Mouse (Mus musculus) T-helper 17 cell (primary cell): ENCODE measurements around the gene Pla2g7.

Source experiments
- in situ Hi-C, 2 experiments: fragments of 300-600 bp; cut with MboI, MseI; formaldehyde crosslinking; loops; 1 replicate in 1 of 2; 2 replicates in 1 of 2; pipeline ENCODE4 v1.15.1; 2025; ENCODE audit warnings: high pct_unique_total_duplicates in 2 of 2

Gene Pla2g7

DNA sequence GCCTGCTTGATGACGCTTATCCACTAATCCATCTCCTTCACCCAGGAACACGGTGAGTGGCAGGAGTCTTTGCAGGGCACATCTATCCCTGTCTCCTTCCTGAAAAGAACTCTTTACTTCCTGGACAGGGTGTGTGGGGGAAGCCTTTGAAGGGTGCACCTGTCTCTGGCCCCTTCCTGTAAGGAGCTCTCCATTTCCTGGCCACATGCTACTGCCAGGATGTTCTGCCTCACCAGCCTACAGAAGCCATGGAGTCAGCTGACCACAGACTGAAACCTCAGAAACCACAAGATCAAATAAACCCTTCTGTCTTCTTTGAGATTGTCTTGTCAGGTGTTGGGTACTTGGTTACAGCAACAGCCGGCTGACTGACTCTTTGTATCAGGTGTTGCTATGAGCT is 77.2 kb downstream of the Pla2g7 start:
- in situ Hi-C loops = no loop called here

DNA sequence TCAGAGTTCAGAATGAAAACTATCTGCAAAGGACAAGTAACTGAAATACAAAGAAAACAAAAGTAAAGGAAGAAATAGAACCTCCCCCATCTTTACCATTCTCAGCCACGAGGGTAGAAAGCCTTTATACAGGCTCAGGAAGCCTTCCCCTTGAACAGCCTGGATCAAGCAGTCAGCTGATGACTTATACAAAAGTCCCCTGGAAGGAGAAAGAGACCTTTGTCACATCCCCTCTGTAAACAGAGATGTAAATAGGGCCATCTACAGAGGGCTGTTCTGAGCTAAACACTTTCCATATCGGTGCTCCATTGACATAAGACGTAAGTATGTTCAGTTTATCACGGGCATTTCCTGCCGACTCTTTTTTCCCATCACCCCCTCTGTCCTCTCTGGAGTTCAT is 79.0 kb downstream of the Pla2g7 start:
- in situ Hi-C loops = no loop called here

DNA sequence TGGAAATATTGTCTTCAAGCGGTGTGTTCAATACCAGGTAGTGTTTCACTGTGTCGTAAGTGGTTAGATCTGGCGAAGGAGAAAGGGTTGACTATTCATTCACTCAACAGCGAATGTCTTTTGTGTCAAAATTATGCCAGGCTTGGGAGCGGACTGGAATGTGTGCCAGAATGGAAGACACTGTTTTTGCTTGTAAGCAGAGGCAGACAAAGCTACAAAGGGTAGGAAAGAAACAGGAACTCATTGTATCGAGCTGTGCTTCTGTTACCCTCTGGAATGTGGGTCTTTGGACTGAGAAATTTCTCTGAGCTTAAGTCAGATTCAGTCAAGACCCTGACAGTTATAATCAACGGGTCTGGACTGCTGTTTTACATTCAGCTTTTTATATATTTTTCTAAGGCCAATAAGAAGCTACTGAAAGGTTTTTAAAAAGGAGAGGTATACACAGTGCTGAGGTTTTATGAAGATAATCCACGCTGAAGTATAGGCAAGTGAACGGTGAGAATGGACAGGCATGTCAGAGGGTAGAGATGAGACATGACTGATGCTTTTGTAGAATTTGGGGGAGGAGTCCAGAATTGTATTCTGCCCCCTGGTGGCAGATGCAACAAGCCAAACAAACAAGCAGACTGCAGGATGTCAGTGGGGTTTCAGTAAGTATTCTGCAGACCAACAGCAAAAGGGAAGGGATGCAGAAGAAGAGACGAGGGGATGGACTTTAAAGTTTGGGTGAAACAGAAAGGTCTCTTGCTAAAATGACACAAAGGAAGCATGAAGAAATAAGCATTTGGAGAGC is 81.9 kb downstream of the Pla2g7 start:
- in situ Hi-C loops = no loop called here

DNA sequence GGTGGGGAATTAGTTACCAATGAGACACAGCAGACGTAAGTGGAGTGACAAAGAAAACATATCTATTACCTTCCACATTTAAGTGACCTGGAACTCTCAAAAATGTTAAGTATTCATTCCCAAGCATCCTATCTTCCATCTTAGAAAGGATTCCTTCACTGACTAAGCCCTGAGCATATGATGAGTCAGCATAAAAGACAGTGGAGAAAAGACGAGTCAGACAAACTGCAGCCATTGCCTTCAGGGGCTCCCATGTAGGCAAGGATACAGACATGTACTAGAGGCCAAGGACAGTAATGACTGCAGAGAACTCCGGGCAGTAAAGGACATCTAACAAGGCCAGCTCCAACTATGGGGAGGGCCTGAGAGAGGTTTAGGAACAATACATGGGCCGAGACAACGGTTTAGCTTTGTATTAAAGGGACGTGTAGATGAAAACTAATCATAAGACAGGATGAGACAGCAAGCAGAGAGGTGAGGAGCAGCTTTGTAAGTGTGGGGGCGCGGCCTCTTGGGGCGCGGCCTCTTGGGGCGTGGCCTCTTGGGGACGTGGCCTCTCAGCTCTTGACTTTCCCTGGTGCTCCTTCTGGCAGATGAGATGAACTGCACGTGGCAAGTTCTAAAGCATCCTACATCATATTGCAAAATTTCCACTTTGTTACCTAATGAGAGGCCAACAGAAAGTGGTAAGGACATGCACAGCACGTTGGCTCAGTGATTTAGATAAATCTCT is 83.6 kb downstream of the Pla2g7 start:
- in situ Hi-C loops = no loop called here
